Mouse (Mus musculus) limb, embryonic 11.5 days (tissue): ENCODE measurements around the gene Mab21l1. TPM values are rescaled to one million over a fixed set of nuclear protein-coding genes. Genes with fewer than 3 reads are reported as not detected.

Experiments
- ATAC-seq: fragments of 200-750 bp; cut with Nextera tagmentation; 2 replicates; pipeline ENCODE4 v1.8.0; 2017; ENCODE audit warnings: low read depth; ENCODE audit not compliant: insufficient number of reproducible peaks, low FRiP score, low TSS enrichment
- DNase-seq: peaks from one replicate; pipeline ENCODE4 v3.0.0-alpha.2; 2015; ENCODE audit warnings: low spot score
- H3K27ac ChIP-seq: fragments of 300-500 bp; sonication (generic); replicated peaks from 2 replicates; pipeline ENCODE4 v1.5.1; 2014; ENCODE audit warnings: low read depth, mild to moderate bottlenecking, low read length
- H3K27me3 ChIP-seq: fragments of 300-500 bp; sonication (generic); 2 replicates; pipeline ENCODE4 v1.6.1; 2014; ENCODE audit warnings: mild to moderate bottlenecking, low read length, mixed read lengths; ENCODE audit not compliant: control insufficient read depth, insufficient read depth
- H3K36me3 ChIP-seq: fragments of 300-500 bp; sonication (generic); 2 replicates; pipeline ENCODE4 v1.6.1; 2014; ENCODE audit warnings: mild to moderate bottlenecking, low read length, moderate library complexity, mixed read lengths; ENCODE audit not compliant: control insufficient read depth, insufficient read depth
- H3K4me1 ChIP-seq: fragments of 300-500 bp; sonication (generic); 2 replicates; pipeline ENCODE4 v1.6.1; 2014; ENCODE audit warnings: low read length, mixed read lengths; ENCODE audit not compliant: control insufficient read depth, insufficient read depth
- H3K4me2 ChIP-seq: fragments of 300-500 bp; sonication (generic); 2 replicates; pipeline ENCODE4 v1.6.1; 2014; ENCODE audit warnings: low read depth, mild to moderate bottlenecking, moderate library complexity; ENCODE audit not compliant: severe bottlenecking
- H3K4me3 ChIP-seq: fragments of 300-500 bp; sonication (generic); 2 replicates; pipeline ENCODE4 v1.5.1; 2014; ENCODE audit warnings: low read depth, low read length
- H3K9ac ChIP-seq: fragments of 300-500 bp; sonication (generic); 2 replicates; pipeline ENCODE4 v1.6.1; 2014; ENCODE audit warnings: mild to moderate bottlenecking, low read length
- H3K9me3 ChIP-seq: fragments of 300-500 bp; sonication (generic); 2 replicates; pipeline ENCODE4 v1.6.1; 2016; ENCODE audit warnings: low read length; ENCODE audit not compliant: control insufficient read depth
- WGBS: fragments of 180-500 bp; shearing (Covaris S2); extraction: QIAGEN DNeasy Blood & Tissue Kit; methylation state at CpG from one replicate; pipeline ENCODE4 v1.1.7; 2014; 5-methylcytosine and 5-hydroxymethylcytosine counted together
- polyA plus RNA-seq: library from polyadenylated mRNA; unstranded; fragments of >200 nt; fragmentation: Nextera tagmentation; extraction: Ambion mirVana; gene quantifications from 2 replicates; pipeline ENCODE4 v1.2.1, GENCODE M21; 2014

The Mab21l1 gene
- polyA plus RNA-seq, 1 experiment from 2014 or later = 81.1 TPM

- Histone ChIP-seq H3K9ac (peak overlapping the region; percentile 85), H3K4me1 (peaks cover 7% of the 10 kb centered on the region; the same call in 1 of the 2 replicates), H3K27ac (peak overlapping the region; percentile 95), H3K36me3 (no peaks in the 10 kb centered on the region), H3K4me2 (peak overlapping the region; percentile 82), H3K27me3 (no peaks in the 10 kb centered on the region), H3K9me3 (no peaks in the 10 kb centered on the region), H3K4me3 (peak overlapping the region; percentile 42)
- under 1% methylated on average over 53 of the region's 54 CpGs for WGBS
- DNase-seq (peak; percentile 81), ATAC-seq (peak; percentile 72)
These were observed 5.3 kb downstream of the Mab21l1 start for GRCm38 (mm10) chr3:55787487-55788213.

GRCm38 (mm10) chr3:55788214-55788586 lies 5.9 kb downstream of the Mab21l1 start:
- Histone ChIP-seq H3K4me3 (peak overlapping the region; percentile 42; the same call in 1 of the 2 replicates), H3K4me1 (peaks cover 7% of the 10 kb centered on the region; the same call in 1 of the 2 replicates), H3K9ac (no peak overlapping the region), H3K27me3 (no peaks in the 10 kb centered on the region), H3K4me2 (peak overlapping the region; percentile 82; the same call in 1 of the 2 replicates), H3K9me3 (no peaks in the 10 kb centered on the region), H3K36me3 (no peaks in the 10 kb centered on the region), H3K27ac (peak overlapping the region; percentile 95; the same call in 1 of the 2 replicates)
- peak; percentile 9 for DNase-seq
- no peak for ATAC-seq
- WGBS = 15% methylated on average over 4 of the region's 4 CpGs

- 15% methylated on average over 5 of the region's 5 CpGs for WGBS
- peak; percentile 18 for DNase-seq
- Histone ChIP-seq H3K4me1 (peaks cover 7% of the 10 kb centered on the region; the same call in 1 of the 2 replicates), H3K4me3 (no peak overlapping the region), H3K27ac (no peak overlapping the region), H3K36me3 (no peaks in the 10 kb centered on the region), H3K9ac (no peak overlapping the region), H3K27me3 (no peaks in the 10 kb centered on the region), H3K4me2 (no peak overlapping the region), H3K9me3 (no peaks in the 10 kb centered on the region)
- ATAC-seq = no peak
These were observed 6.4 kb downstream of the Mab21l1 start for GRCm38 (mm10) chr3:55788621-55789201.

GRCm38 (mm10) chr3:55789856-55790255 lies 7.5 kb downstream of the Mab21l1 start:
- Histone ChIP-seq H3K27ac (no peak overlapping the region), H3K27me3 (no peaks in the 10 kb centered on the region), H3K4me2 (no peak overlapping the region), H3K36me3 (no peaks in the 10 kb centered on the region), H3K9me3 (no peaks in the 10 kb centered on the region), H3K9ac (no peak overlapping the region), H3K4me1 (peaks cover 7% of the 10 kb centered on the region; the same call in 1 of the 2 replicates), H3K4me3 (no peak overlapping the region)
- WGBS = 41% methylated on average over 2 of the region's 2 CpGs
- ATAC-seq (no peak), DNase-seq (peak; percentile 25)

- Histone ChIP-seq H3K4me1 (peaks cover 7% of the 10 kb centered on the region; the same call in 1 of the 2 replicates), H3K9me3 (no peaks in the 10 kb centered on the region), H3K4me3 (no peak overlapping the region), H3K4me2 (no peak overlapping the region), H3K27me3 (no peaks in the 10 kb centered on the region), H3K9ac (no peak overlapping the region), H3K36me3 (no peaks in the 10 kb centered on the region), H3K27ac (no peak overlapping the region)
- WGBS = 81% methylated on average over 4 of the region's 4 CpGs
- no peak for ATAC-seq
- DNase-seq = no peak
These were observed 8.3 kb downstream of the Mab21l1 start for GRCm38 (mm10) chr3:55790609-55791008.

- no peak for ATAC-seq
- no peak for DNase-seq
- H3K27ac ChIP-seq = no peak overlapping the region
- H3K9me3 ChIP-seq = no peaks in the 10 kb centered on the region
- H3K4me2 ChIP-seq = no peak overlapping the region
- H3K9ac ChIP-seq = no peak overlapping the region
- WGBS = 54% methylated on average over 5 of the region's 5 CpGs
- no peaks in the 10 kb centered on the region for H3K27me3 ChIP-seq
- H3K4me1 ChIP-seq = peaks cover 7% of the 10 kb centered on the region; the same call in 1 of the 2 replicates
- no peaks in the 10 kb centered on the region for H3K36me3 ChIP-seq
- no peak overlapping the region for H3K4me3 ChIP-seq
These were observed 9.9 kb downstream of the Mab21l1 start for GRCm38 (mm10) chr3:55792251-55792650.

GRCm38 (mm10) chr3:55793842-55794575 lies 11.7 kb downstream of the Mab21l1 start:
- ATAC-seq (no peak), DNase-seq (no peak)
- no peak overlapping the region for H3K9ac ChIP-seq
- no peak overlapping the region for H3K27ac ChIP-seq
- H3K36me3 ChIP-seq = no peaks in the 10 kb centered on the region
- H3K4me1 ChIP-seq = peaks cover 4% of the 10 kb centered on the region; the same call in 1 of the 2 replicates
- H3K4me2 ChIP-seq = no peak overlapping the region
- H3K9me3 ChIP-seq = no peaks in the 10 kb centered on the region
- 56% methylated on average over 7 of the region's 7 CpGs for WGBS
- no peaks in the 10 kb centered on the region for H3K27me3 ChIP-seq
- no peak overlapping the region for H3K4me3 ChIP-seq

GRCm38 (mm10) chr3:55794768-55795167 lies 12.5 kb downstream of the Mab21l1 start:
- H3K4me1 ChIP-seq = peaks cover under 1% of the 10 kb centered on the region; the same call in 1 of the 2 replicates
- ATAC-seq (no peak), DNase-seq (no peak)
- no peaks in the 10 kb centered on the region for H3K9me3 ChIP-seq
- H3K4me2 ChIP-seq = no peak overlapping the region
- no peaks in the 10 kb centered on the region for H3K27me3 ChIP-seq
- H3K4me3 ChIP-seq = no peak overlapping the region
- no peaks in the 10 kb centered on the region for H3K36me3 ChIP-seq
- WGBS = 83% methylated on average over 2 of the region's 2 CpGs
- no peak overlapping the region for H3K9ac ChIP-seq
- no peak overlapping the region for H3K27ac ChIP-seq
